Mouse (Mus musculus): Measurements from ENCODE around the gene Asic2. TPM values are rescaled to one million over a fixed set of nuclear protein-coding genes. Genes with fewer than 3 reads are reported as not detected.
A peak's percentile ranks its signal among the peaks of the same experiment; 100 is the strongest.

The Asic2 gene
- polyA plus RNA-seq, 2 experiments = 0.01 to 0.04 TPM

DNA sequence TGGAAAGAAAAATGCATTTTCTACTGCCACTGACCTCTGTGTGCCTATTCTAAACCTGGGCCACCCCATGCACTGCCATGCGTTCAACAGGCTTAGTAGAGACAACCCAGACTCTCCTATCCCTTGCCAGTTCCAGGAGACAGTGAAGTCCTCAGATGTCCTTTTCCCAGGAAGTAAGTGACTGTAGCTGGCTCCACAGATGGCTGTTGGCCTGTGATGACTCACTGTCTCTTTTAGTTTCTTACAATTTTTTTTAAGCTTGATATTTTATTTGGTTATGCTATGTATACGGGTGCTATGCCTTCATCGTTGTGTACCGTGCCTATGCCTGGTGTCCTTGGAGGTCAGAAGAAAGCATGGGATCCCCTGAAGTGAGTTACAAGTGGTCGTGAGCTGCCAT lies 370.7 kb downstream of the Asic2 start:
- Histone ChIP-seq H3K27me3 (ENCODE audit: control insufficient read depth, insufficient read depth, low read length) (no peaks in the 10 kb centered on the region), H3K27ac (no peak overlapping the region), H3K36me3 (replicated peaks; ENCODE audit: control insufficient read depth, insufficient read depth, low read depth) (no peaks in the 10 kb centered on the region), H3K9me3 (ENCODE audit: control insufficient read depth, low read length) (no peaks in the 10 kb centered on the region), H3K4me3 (ENCODE audit: insufficient read depth in 1 of 2, low read depth in 2 of 2, low read length in 2 of 2) (no peak overlapping the region), H3K4me1 (replicated peaks; ENCODE audit: control insufficient read depth in 2 of 2, insufficient read depth in 2 of 2, low read length in 1 of 2) (no peaks in the 10 kb centered on the region), H3K4me2 (ENCODE audit: low read depth) (no peak overlapping the region), H3K9ac (replicated peaks) (no peak overlapping the region)
- ATAC-seq (ENCODE audit: insufficient read depth) (no peak), DNase-seq (ENCODE audit: low read depth in 3 of 3, low spot score in 3 of 3) (no peak)
- 61% methylated on average over 5 of the region's 5 CpGs for WGBS (ENCODE audit: insufficient replicate concordance)
- TF ChIP-seq EP300 (IDR thresholded peaks at IDR 0.05; ENCODE audit: low read depth) (no peak), CTCF (IDR thresholded peaks at IDR 0.05; ENCODE audit: low read depth) (no peak)

DNA sequence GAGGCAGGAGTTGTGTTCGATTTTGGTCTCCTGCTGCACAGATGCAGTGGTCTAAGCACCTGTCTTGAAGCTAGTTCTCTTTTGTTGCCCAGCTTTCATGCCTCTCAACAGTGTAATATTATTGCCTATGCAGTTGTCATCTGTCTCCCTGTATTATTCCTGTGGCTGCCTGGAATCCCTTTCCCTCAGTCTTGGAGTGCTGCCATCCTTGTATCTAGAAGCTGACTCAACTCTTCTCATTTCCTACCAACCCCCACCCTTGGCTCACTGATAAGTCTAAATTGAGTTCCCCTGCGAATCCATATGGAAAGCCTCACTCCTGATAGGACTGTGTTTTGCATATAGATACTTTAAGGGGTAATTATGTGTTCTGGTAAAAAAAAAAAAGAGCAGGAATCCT lies 373.0 kb downstream of the Asic2 start:
- H3K27me3 ChIP-seq (ENCODE audit: control insufficient read depth, insufficient read depth, low read length) = no peaks in the 10 kb centered on the region
- no peaks in the 10 kb centered on the region for H3K36me3 ChIP-seq (replicated peaks; ENCODE audit: control insufficient read depth, insufficient read depth, low read depth)
- no peak for DNase-seq (ENCODE audit: low read depth in 3 of 3, low spot score in 3 of 3)
- H3K27ac ChIP-seq = no peak overlapping the region
- TF ChIP-seq CTCF (IDR thresholded peaks at IDR 0.05; ENCODE audit: low read depth) (no peak), EP300 (IDR thresholded peaks at IDR 0.05; ENCODE audit: low read depth) (no peak)
- ATAC-seq (ENCODE audit: insufficient read depth) = no peak
- no peak overlapping the region for H3K4me3 ChIP-seq (ENCODE audit: insufficient read depth in 1 of 2, low read depth in 2 of 2, low read length in 2 of 2)
- H3K4me2 ChIP-seq (ENCODE audit: low read depth) = no peak overlapping the region
- no peaks in the 10 kb centered on the region for H3K9me3 ChIP-seq (ENCODE audit: control insufficient read depth, low read length)
- no peak overlapping the region for H3K9ac ChIP-seq (replicated peaks)
- H3K4me1 ChIP-seq (replicated peaks; ENCODE audit: control insufficient read depth in 2 of 2, insufficient read depth in 2 of 2, low read length in 1 of 2) = no peaks in the 10 kb centered on the region
- WGBS (ENCODE audit: insufficient replicate concordance) = 43% methylated on average over 2 of the region's 2 CpGs

DNA sequence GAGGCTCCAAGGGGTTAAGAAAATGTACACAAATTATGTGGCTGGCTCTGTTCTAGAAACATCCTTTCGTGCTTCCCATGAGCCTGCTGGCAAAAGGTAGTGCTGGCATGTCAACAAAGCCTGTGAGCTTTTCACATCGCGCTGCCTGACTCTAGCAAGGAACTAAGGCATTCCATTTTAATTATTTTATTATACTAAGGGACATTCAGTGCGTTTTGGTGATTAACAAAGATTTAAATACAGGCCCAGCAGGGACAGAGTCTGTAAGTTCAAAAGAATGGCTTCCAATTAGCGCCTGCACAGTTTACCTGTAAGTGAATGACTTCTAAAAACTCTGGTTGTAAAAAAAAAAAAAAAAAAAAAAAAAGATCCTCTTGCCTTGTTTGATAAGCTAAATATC lies 375.5 kb downstream of the Asic2 start:
- TF ChIP-seq CTCF (IDR thresholded peaks at IDR 0.05; ENCODE audit: low read depth) = no peak
- no peak for TF ChIP-seq EP300 (IDR thresholded peaks at IDR 0.05; ENCODE audit: low read depth)
- H3K27ac ChIP-seq = no peak overlapping the region
- DNase-seq (ENCODE audit: low read depth in 3 of 3, low spot score in 3 of 3) (no peak), ATAC-seq (ENCODE audit: insufficient read depth) (no peak)
- H3K9me3 ChIP-seq (ENCODE audit: control insufficient read depth, low read length) = no peaks in the 10 kb centered on the region
- H3K36me3 ChIP-seq (replicated peaks; ENCODE audit: control insufficient read depth, insufficient read depth, low read depth) = no peaks in the 10 kb centered on the region
- H3K4me2 ChIP-seq (ENCODE audit: low read depth) = no peak overlapping the region
- WGBS (ENCODE audit: insufficient replicate concordance) = 36% methylated on average over 5 of the region's 5 CpGs
- H3K27me3 ChIP-seq (ENCODE audit: control insufficient read depth, insufficient read depth, low read length) = no peaks in the 10 kb centered on the region
- H3K4me1 ChIP-seq (replicated peaks; ENCODE audit: control insufficient read depth in 2 of 2, insufficient read depth in 2 of 2, low read length in 1 of 2) = no peaks in the 10 kb centered on the region
- no peak overlapping the region for H3K4me3 ChIP-seq (ENCODE audit: insufficient read depth in 1 of 2, low read depth in 2 of 2, low read length in 2 of 2)
- H3K9ac ChIP-seq (replicated peaks) = no peak overlapping the region

DNA sequence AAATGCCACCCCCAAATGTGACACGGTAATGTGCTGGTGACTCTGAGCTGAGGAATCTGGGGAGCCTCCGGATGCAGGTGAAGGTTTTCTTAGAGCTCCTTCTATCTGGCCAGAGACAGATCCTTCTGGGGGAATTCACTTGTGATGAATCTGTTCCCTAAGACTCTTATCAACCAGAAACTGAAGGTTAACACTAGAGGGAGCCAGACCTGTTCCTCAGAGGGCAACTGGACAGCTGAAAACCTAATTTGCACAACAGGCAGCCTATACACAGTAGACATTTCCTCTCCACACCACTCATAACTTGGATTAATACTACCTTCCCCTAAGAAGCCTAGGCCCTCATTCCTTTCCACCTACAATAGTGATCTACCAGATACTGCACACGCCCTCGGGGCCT lies 377.3 kb downstream of the Asic2 start:
- 47% methylated on average over 4 of the region's 4 CpGs for WGBS (ENCODE audit: insufficient replicate concordance)
- no peak for ATAC-seq (ENCODE audit: insufficient read depth)
- DNase-seq (ENCODE audit: low read depth in 3 of 3, low spot score in 3 of 3) = no peak
- Histone ChIP-seq H3K4me3 (ENCODE audit: insufficient read depth in 1 of 2, low read depth in 2 of 2, low read length in 2 of 2) (no peak overlapping the region), H3K9me3 (ENCODE audit: control insufficient read depth, low read length) (no peaks in the 10 kb centered on the region), H3K4me2 (ENCODE audit: low read depth) (no peak overlapping the region), H3K4me1 (replicated peaks; ENCODE audit: control insufficient read depth in 2 of 2, insufficient read depth in 2 of 2, low read length in 1 of 2) (no peaks in the 10 kb centered on the region), H3K27me3 (ENCODE audit: control insufficient read depth, insufficient read depth, low read length) (no peaks in the 10 kb centered on the region), H3K36me3 (replicated peaks; ENCODE audit: control insufficient read depth, insufficient read depth, low read depth) (no peaks in the 10 kb centered on the region), H3K27ac (no peak overlapping the region), H3K9ac (replicated peaks) (no peak overlapping the region)
- 0 out of 2 replicates have a peak, but pooled peaks have one; percentile 21 for TF ChIP-seq CTCF (IDR thresholded peaks at IDR 0.05; ENCODE audit: low read depth)
- no peak for TF ChIP-seq EP300 (IDR thresholded peaks at IDR 0.05; ENCODE audit: low read depth)

DNA sequence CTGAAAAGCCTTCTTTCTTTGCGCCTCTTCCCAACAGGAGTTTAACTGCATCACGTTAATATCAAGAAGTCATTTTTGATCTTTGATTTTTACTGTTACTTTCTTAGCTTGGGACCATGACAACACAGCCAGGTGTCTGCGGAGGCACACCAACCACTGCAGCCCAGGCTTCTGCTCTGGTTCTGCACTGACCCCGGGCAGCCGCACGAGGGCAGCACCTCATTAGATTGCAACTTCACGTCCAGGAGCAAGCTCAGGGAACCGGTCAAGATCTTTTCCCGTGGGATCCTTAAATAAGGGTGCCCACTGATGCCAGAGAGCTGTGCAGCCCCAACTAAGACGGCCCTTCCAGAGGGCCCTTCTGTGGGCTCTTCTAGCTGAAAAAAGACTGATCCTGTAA lies 379.6 kb downstream of the Asic2 start:
- DNase-seq (ENCODE audit: low read depth in 3 of 3, low spot score in 3 of 3) (no peak), ATAC-seq (ENCODE audit: insufficient read depth) (no peak)
- Histone ChIP-seq H3K4me1 (replicated peaks; ENCODE audit: control insufficient read depth in 2 of 2, insufficient read depth in 2 of 2, low read length in 1 of 2) (no peaks in the 10 kb centered on the region), H3K27ac (no peak overlapping the region), H3K9ac (replicated peaks) (no peak overlapping the region), H3K9me3 (ENCODE audit: control insufficient read depth, low read length) (no peaks in the 10 kb centered on the region), H3K36me3 (replicated peaks; ENCODE audit: control insufficient read depth, insufficient read depth, low read depth) (no peaks in the 10 kb centered on the region), H3K4me3 (ENCODE audit: insufficient read depth in 1 of 2, low read depth in 2 of 2, low read length in 2 of 2) (no peak overlapping the region), H3K27me3 (ENCODE audit: control insufficient read depth, insufficient read depth, low read length) (no peaks in the 10 kb centered on the region), H3K4me2 (ENCODE audit: low read depth) (no peak overlapping the region)
- TF ChIP-seq CTCF (IDR thresholded peaks at IDR 0.05; ENCODE audit: low read depth) (peak; percentile 79), EP300 (IDR thresholded peaks at IDR 0.05; ENCODE audit: low read depth) (no peak)
- 12% methylated on average over 10 of the region's 10 CpGs for WGBS (ENCODE audit: insufficient replicate concordance)
